Mouse (Mus musculus) lung, postnatal 0 days (tissue): ENCODE measurements around the gene Btbd3.

Experiments
- CTCF ChIP-seq: IDR thresholded peaks from 2 replicates; pipeline ENCODE4 v1.5.1; 2016; ENCODE audit warnings: antibody characterized with exemption, mild to moderate bottlenecking
- EP300 ChIP-seq: IDR thresholded peaks from 2 replicates; pipeline ENCODE4 v1.6.1; 2016; ENCODE audit warnings: antibody characterized with exemption, mild to moderate bottlenecking, control low read depth

- TF ChIP-seq CTCF (no peak), EP300 (no peak)
These were observed 64.7 kb downstream of the Btbd3 start for GRCm38 (mm10) chr2:138321041-138321481.
